Mouse (Mus musculus): Measurements from ENCODE around the gene Podn.

Podn gene

GRCm38 (mm10) chr4:107998641-107999332 is 97.5 kb downstream of the Podn start:
- peak; percentile 82 for DNase-seq (ENCODE audit: low read depth)

GRCm38 (mm10) chr4:107996418-107996986 is 99.7 kb downstream of the Podn start:
- DNase-seq (ENCODE audit: low read depth): no peak

- no peak for DNase-seq (ENCODE audit: low read depth)
These were observed 100.5 kb downstream of the Podn start for GRCm38 (mm10) chr4:107995727-107996126.

- no peak for DNase-seq (ENCODE audit: low read depth)
These were observed 101.2 kb downstream of the Podn start for GRCm38 (mm10) chr4:107995011-107995410.

GRCm38 (mm10) chr4:107991879-107992278 is 104.4 kb downstream of the Podn start:
- no peak for DNase-seq (ENCODE audit: low read depth)

GRCm38 (mm10) chr4:107990818-107991217 is 105.4 kb downstream of the Podn start:
- no peak for DNase-seq (ENCODE audit: low read depth)

- DNase-seq (ENCODE audit: low read depth): no peak
These were observed 107.3 kb downstream of the Podn start for GRCm38 (mm10) chr4:107988931-107989330.

GRCm38 (mm10) chr4:107986386-107987168 is 109.7 kb downstream of the Podn start:
- no peak for DNase-seq (ENCODE audit: low read depth)

GRCm38 (mm10) chr4:107985812-107986211 is 110.4 kb downstream of the Podn start:
- no peak for DNase-seq (ENCODE audit: low read depth)

GRCm38 (mm10) chr4:107984282-107984981 is 111.8 kb downstream of the Podn start:
- DNase-seq (ENCODE audit: low read depth): peak; percentile 99

- DNase-seq (ENCODE audit: low read depth): no peak
These were observed 112.5 kb downstream of the Podn start for GRCm38 (mm10) chr4:107983717-107984116.

- DNase-seq (ENCODE audit: low read depth): no peak
These were observed 116.1 kb downstream of the Podn start for GRCm38 (mm10) chr4:107980002-107980600.

GRCm38 (mm10) chr4:107979530-107979929 is 116.7 kb downstream of the Podn start:
- no peak for DNase-seq (ENCODE audit: low read depth)

- no peak for DNase-seq (ENCODE audit: low read depth)
These were observed 118.7 kb downstream of the Podn start for GRCm38 (mm10) chr4:107977593-107977992.

- DNase-seq (ENCODE audit: low read depth): no peak
These were observed 121.2 kb downstream of the Podn start for GRCm38 (mm10) chr4:107975004-107975403.

GRCm38 (mm10) chr4:107974527-107974926 is 121.7 kb downstream of the Podn start:
- DNase-seq (ENCODE audit: low read depth): no peak

- DNase-seq (ENCODE audit: low read depth): no peak
These were observed 125.1 kb downstream of the Podn start for GRCm38 (mm10) chr4:107971162-107971561.

GRCm38 (mm10) chr4:107969781-107970180 is 126.5 kb downstream of the Podn start:
- no peak for DNase-seq (ENCODE audit: low read depth)

- no peak for DNase-seq (ENCODE audit: low read depth)
These were observed 128.1 kb downstream of the Podn start, which contains the start of gene Slc1a7 for GRCm38 (mm10) chr4:107967966-107968682. Slc1a7 (plus strand) TSS chr4:107968332.

- DNase-seq (ENCODE audit: low read depth): no peak
These were observed 129.7 kb downstream of the Podn start for GRCm38 (mm10) chr4:107966416-107967109.
